Mouse (Mus musculus) myocyte (in vitro differentiated cells): ENCODE results near the gene Gm20852. TPM values are rescaled to one million over a fixed set of nuclear protein-coding genes. Genes with fewer than 3 reads are reported as not detected.
"Not testable (repeated sequence)": the region's sequence is repeated elsewhere in the genome, so short reads cannot be mapped to it uniquely, and the experiment has no call there.

Source experiments
- H3K27me3 ChIP-seq: one replicate; pipeline ENCODE4 v1.6.1; 2011; ENCODE audit not compliant: control insufficient read depth, insufficient read depth, insufficient read length
- H3K36me3 ChIP-seq: one replicate; pipeline ENCODE4 v1.6.1; 2011; ENCODE audit not compliant: control insufficient read depth, insufficient read depth
- H3K4me2 ChIP-seq: one replicate; pipeline ENCODE4 v1.6.1; 2011; ENCODE audit warnings: low read depth, control low read depth
- H3K4me3 ChIP-seq: one replicate; pipeline ENCODE4 v1.5.1; 2011; ENCODE audit warnings: mild to moderate bottlenecking, control low read depth, moderate library complexity
- H3K79me2 ChIP-seq: one replicate; pipeline ENCODE4 v1.6.1; 2011; ENCODE audit not compliant: control insufficient read depth, insufficient read depth
- H3ac ChIP-seq: one replicate; pipeline ENCODE4 v1.6.1; 2011; ENCODE audit not compliant: control insufficient read depth, insufficient read length
- polyA plus RNA-seq: library from polyadenylated mRNA; unstranded; fragments of >200 nt; fragmentation: generic; extraction: Trizol; gene quantifications from one replicate; pipeline ENCODE4 v1.2.1, GENCODE M21; 2012; ENCODE audit warnings: missing spikeins

The Gm20852 gene
- polyA plus RNA-seq: not detected

GRCm38 (mm10) chrY:66742023-66742422 is at the start of gene Gm20852:
Gene Gm20852 (minus strand): TSS chrY:66742123.
- not testable (repeated sequence) for H3K27me3 ChIP-seq, H3K4me2 ChIP-seq, H3ac ChIP-seq, H3K4me3 ChIP-seq, H3K79me2 ChIP-seq, H3K36me3 ChIP-seq
